Mouse (Mus musculus) kidney, postnatal 0 days (tissue): ENCODE results near the gene Herpud1. TPM values are rescaled to one million over a fixed set of nuclear protein-coding genes. Genes with fewer than 3 reads are reported as not detected.

ENCODE experiments used
- ATAC-seq: fragments of 200-750 bp; cut with Nextera tagmentation; replicated peaks from 2 replicates; pipeline ENCODE4 v1.8.0; 2017; ENCODE audit warnings: low read depth, moderate number of reproducible peaks, moderate TSS enrichment, moderate library complexity; ENCODE audit not compliant: low FRiP score
- DNase-seq: peaks from one replicate; pipeline ENCODE4 v3.0.0-alpha.2; 2016; ENCODE audit warnings: low spot score
- H3K27ac ChIP-seq: fragments of 300-500 bp; sonication (generic); 2 replicates; pipeline ENCODE4 v1.5.1; 2014; ENCODE audit warnings: mild to moderate bottlenecking
- H3K27me3 ChIP-seq: fragments of 300-500 bp; sonication (generic); 2 replicates; pipeline ENCODE4 v1.6.1; 2014; ENCODE audit warnings: low read length, mixed read lengths; ENCODE audit not compliant: insufficient read depth
- H3K36me3 ChIP-seq: fragments of 300-500 bp; sonication (generic); 2 replicates; pipeline ENCODE4 v1.6.1; 2014; ENCODE audit warnings: low read length, mixed read lengths; ENCODE audit not compliant: insufficient read depth
- H3K4me1 ChIP-seq: fragments of 300-500 bp; sonication (generic); replicated peaks from 2 replicates; pipeline ENCODE4 v1.6.1; 2014; ENCODE audit warnings: antibody characterized with exemption, low read length, mixed read lengths; ENCODE audit not compliant: insufficient read depth
- H3K4me2 ChIP-seq: fragments of 300-500 bp; sonication (generic); 2 replicates; pipeline ENCODE4 v1.6.1; 2014; ENCODE audit warnings: mild to moderate bottlenecking, low read length, moderate library complexity, mixed read lengths
- H3K4me3 ChIP-seq: fragments of 300-500 bp; sonication (generic); replicated peaks from 2 replicates; pipeline ENCODE4 v1.5.1; 2014; ENCODE audit warnings: low read depth, low read length
- H3K9ac ChIP-seq: fragments of 300-500 bp; sonication (generic); 2 replicates; pipeline ENCODE4 v1.6.1; 2014; ENCODE audit warnings: low read depth, low read length
- H3K9me3 ChIP-seq: fragments of 300-500 bp; sonication (generic); replicated peaks from 2 replicates; pipeline ENCODE4 v1.6.1; 2016; ENCODE audit warnings: low read length, inconsistent platforms, mixed read lengths
- CTCF ChIP-seq: IDR thresholded peaks from 2 replicates; pipeline ENCODE4 v1.5.1; 2016; ENCODE audit warnings: antibody characterized with exemption, low read depth, mild to moderate bottlenecking, moderate library complexity
- whole genome bisulfite sequencing: fragments of 180-500 bp; shearing (Covaris S2); extraction: QIAGEN DNeasy Blood & Tissue Kit; methylation state at CpG from one replicate; pipeline ENCODE4 v1.1.7; 2014; 5-methylcytosine and 5-hydroxymethylcytosine counted together
- polyA plus RNA-seq: library from polyadenylated mRNA; unstranded; fragments of >200 nt; fragmentation: Nextera tagmentation; extraction: Ambion mirVana; gene quantifications from 2 replicates; pipeline ENCODE4 v1.2.1, GENCODE M21; 2015

The Herpud1 gene
- polyA plus RNA-seq, 1 experiment from 2014 or later, result 95.8 TPM

- H3K36me3 ChIP-seq, result no peaks in the 10 kb centered on the region
- no peak for DNase-seq
- H3K9me3 ChIP-seq, result no peaks in the 10 kb centered on the region
- H3K9ac ChIP-seq, result no peak overlapping the region
- TF ChIP-seq CTCF, result no peak
- H3K27me3 ChIP-seq, result no peaks in the 10 kb centered on the region
- no peak overlapping the region for H3K4me2 ChIP-seq
- H3K4me3 ChIP-seq, result no peak overlapping the region
- H3K27ac ChIP-seq, result no peak overlapping the region
- H3K4me1 ChIP-seq, result no peaks in the 10 kb centered on the region
- ATAC-seq, result no peak
- 88% methylated on average over 7 of the region's 7 CpGs for WGBS
These were observed 23.3 kb downstream of the Herpud1 start for GRCm38 (mm10) chr8:94409523-94409922.

- no peak for TF ChIP-seq CTCF
- H3K27ac ChIP-seq, result no peak overlapping the region
- H3K4me2 ChIP-seq, result no peak overlapping the region
- H3K4me1 ChIP-seq, result no peaks in the 10 kb centered on the region
- no peak overlapping the region for H3K4me3 ChIP-seq
- no peak for ATAC-seq
- 72% methylated on average over 6 of the region's 6 CpGs for WGBS
- H3K9ac ChIP-seq, result no peak overlapping the region
- no peak for DNase-seq
- no peaks in the 10 kb centered on the region for H3K27me3 ChIP-seq
- no peaks in the 10 kb centered on the region for H3K9me3 ChIP-seq
- H3K36me3 ChIP-seq, result no peaks in the 10 kb centered on the region
These were observed 26.3 kb downstream of the Herpud1 start for GRCm38 (mm10) chr8:94412518-94412917.

- Histone ChIP-seq H3K9me3 (no peaks in the 10 kb centered on the region), H3K4me2 (no peak overlapping the region), H3K4me1 (no peaks in the 10 kb centered on the region), H3K9ac (no peak overlapping the region), H3K4me3 (no peak overlapping the region), H3K27me3 (no peaks in the 10 kb centered on the region), H3K27ac (no peak overlapping the region), H3K36me3 (no peaks in the 10 kb centered on the region)
- DNase-seq (no peak), ATAC-seq (no peak)
- no peak for TF ChIP-seq CTCF
- 83% methylated on average over 6 of the region's 6 CpGs for WGBS
These were observed 27.3 kb downstream of the Herpud1 start for GRCm38 (mm10) chr8:94413509-94413908.

- no peak for TF ChIP-seq CTCF
- Histone ChIP-seq H3K27ac (no peak overlapping the region), H3K4me2 (no peak overlapping the region), H3K4me3 (no peak overlapping the region), H3K9ac (no peak overlapping the region), H3K36me3 (no peaks in the 10 kb centered on the region), H3K4me1 (no peaks in the 10 kb centered on the region), H3K27me3 (no peaks in the 10 kb centered on the region), H3K9me3 (no peaks in the 10 kb centered on the region)
- ATAC-seq (no peak), DNase-seq (no peak)
- WGBS, result 44% methylated on average over 2 of the region's 2 CpGs
These were observed 29.0 kb downstream of the Herpud1 start for GRCm38 (mm10) chr8:94415218-94415617.

GRCm38 (mm10) chr8:94418017-94418416 lies 31.8 kb downstream of the Herpud1 start:
- TF ChIP-seq CTCF, result no peak
- Histone ChIP-seq H3K27ac (no peak overlapping the region), H3K4me2 (no peak overlapping the region), H3K4me3 (no peak overlapping the region), H3K27me3 (no peaks in the 10 kb centered on the region), H3K4me1 (no peaks in the 10 kb centered on the region), H3K9me3 (no peaks in the 10 kb centered on the region), H3K36me3 (no peaks in the 10 kb centered on the region), H3K9ac (no peak overlapping the region)
- 50% methylated on average over 9 of the region's 9 CpGs for WGBS
- ATAC-seq (no peak), DNase-seq (no peak)

- H3K4me2 ChIP-seq, result no peak overlapping the region
- H3K27me3 ChIP-seq, result no peaks in the 10 kb centered on the region
- no peak overlapping the region for H3K27ac ChIP-seq
- no peaks in the 10 kb centered on the region for H3K4me1 ChIP-seq
- no peaks in the 10 kb centered on the region for H3K9me3 ChIP-seq
- no peak overlapping the region for H3K4me3 ChIP-seq
- TF ChIP-seq CTCF, result no peak
- ATAC-seq (no peak), DNase-seq (no peak)
- H3K36me3 ChIP-seq, result no peaks in the 10 kb centered on the region
- no peak overlapping the region for H3K9ac ChIP-seq
- WGBS, result 88% methylated on average over 4 of the region's 4 CpGs
These were observed 36.0 kb downstream of the Herpud1 start for GRCm38 (mm10) chr8:94422270-94422669.

GRCm38 (mm10) chr8:94427953-94428352 lies 41.7 kb downstream of the Herpud1 start:
- no peak for DNase-seq

More at GRCm38 (mm10) chr8:94427953-94428352, 41.7 kb downstream of the Herpud1 start:
- Histone ChIP-seq H3K27ac (no peak overlapping the region), H3K4me1 (no peaks in the 10 kb centered on the region), H3K9me3 (no peaks in the 10 kb centered on the region), H3K4me3 (no peak overlapping the region), H3K4me2 (no peak overlapping the region), H3K9ac (no peak overlapping the region), H3K36me3 (no peaks in the 10 kb centered on the region), H3K27me3 (no peaks in the 10 kb centered on the region)
- no peak for TF ChIP-seq CTCF
- no peak for ATAC-seq
- 54% methylated on average over 10 of the region's 10 CpGs for WGBS
